In genomic region chr7:122574418-122574817, GRCm38 (mm10) we compare ENCODE assay signal across 23 mouse cellular contexts.
DNase-seq lines count a peak whose midpoint lies in the region; TF ChIP-seq lines count a peak whose summit lies in the region.
"Had no signal": no experiment of that assay in that cellular context is flagged by ENCODE, and none has a peak within 500 bp of the region (broad histone marks: within the 10 kb centered on the region; RNA-seq: fewer than 3 reads in every experiment).

No protein-coding gene starts in this region.

- no peak overlapping the region for H3K4me3 ChIP-seq in heart, embryonic 10.5 days
- H3K4me3 ChIP-seq in cortical plate, adult 2 months (ENCODE audit: insufficient read depth, low read length) = no peak overlapping the region
- H3K4me3 ChIP-seq: embryonic facial prominence, embryonic 12.5 days; embryonic facial prominence, embryonic 15.5 days; gastrocnemius, adult 2 months; heart, embryonic 13.5 days; hindbrain, embryonic 12.5 days; hindbrain, embryonic 15.5 days had no signal

- no peaks in the 10 kb centered on the region for H3K4me1 ChIP-seq in heart, embryonic 10.5 days
- peaks cover 12% of the 10 kb centered on the region for H3K4me1 ChIP-seq in cortical plate, adult 2 months (ENCODE audit: control insufficient read depth, insufficient read depth, low read length)
- H3K4me1 ChIP-seq: hindbrain, embryonic 12.5 days; hindbrain, embryonic 15.5 days had no signal

- TF ChIP-seq CTCF in cortical plate, adult 2 months (IDR thresholded peaks at IDR 0.05; ENCODE audit: extremely low read depth, insufficient read depth, low read length) = no peak

- no peaks in the 10 kb centered on the region for H3K27me3 ChIP-seq in heart, embryonic 10.5 days (ENCODE audit: insufficient read depth, poor library complexity, severe bottlenecking)
- H3K27me3 ChIP-seq: CH12.LX; embryonic facial prominence, embryonic 12.5 days; embryonic facial prominence, embryonic 15.5 days; heart, embryonic 13.5 days; hindbrain, embryonic 12.5 days; hindbrain, embryonic 15.5 days had no signal

- DNase-seq in heart, embryonic 10.5 days (ENCODE audit: low spot score) = no peak
- DNase-seq in heart, adult 9 months (ENCODE audit: low spot score in 2 of 2) = no peak
- peak; percentile 52 for DNase-seq in right cerebral cortex, adult 18-20 months
- no peak for DNase-seq in right cerebral cortex, postnatal 36 days (ENCODE audit: low spot score in 2 of 2)
- DNase-seq in neural tube, embryonic 10.5 days (ENCODE audit: extremely low spot score, low spot score) = no peak
- DNase-seq: adrenal gland, adult 2 months; adrenal gland, postnatal 14 days; B cell, adult 2 months; cerebellum, adult 18-20 months; cerebellum, adult 9-10 months; cerebellum, postnatal 14 days; gastrocnemius, adult 2 months; gastrocnemius, postnatal 14 days; heart, postnatal 14 days; heart, postnatal 4 days had no signal

- H3K27ac ChIP-seq in heart, embryonic 10.5 days = 0 out of 2 replicates have a peak overlapping the region, but pooled peaks have one; percentile 6
- H3K27ac ChIP-seq in cortical plate, adult 2 months (ENCODE audit: insufficient read depth, low read length) = peak overlapping the region; percentile 24; the same call in 1 of the 2 replicates
- H3K27ac ChIP-seq: embryonic facial prominence, embryonic 12.5 days; embryonic facial prominence, embryonic 15.5 days; gastrocnemius, adult 2 months; heart, embryonic 13.5 days; hindbrain, embryonic 12.5 days; hindbrain, embryonic 15.5 days had no signal

- no peaks in the 10 kb centered on the region for H3K9me3 ChIP-seq in heart, embryonic 10.5 days
- H3K9me3 ChIP-seq: embryonic facial prominence, embryonic 12.5 days; embryonic facial prominence, embryonic 15.5 days; heart, embryonic 13.5 days; hindbrain, embryonic 12.5 days; hindbrain, embryonic 15.5 days had no signal

- TF ChIP-seq POLR2A in cortical plate, adult 2 months (IDR thresholded peaks at IDR 0.05; ENCODE audit: extremely low read depth, insufficient read depth, low read length) = no peak

- H3K36me3 ChIP-seq in heart, embryonic 10.5 days = no peaks in the 10 kb centered on the region
- H3K36me3 ChIP-seq: embryonic facial prominence, embryonic 12.5 days; embryonic facial prominence, embryonic 15.5 days; G1E; heart, embryonic 13.5 days; hindbrain, embryonic 12.5 days; hindbrain, embryonic 15.5 days had no signal

- 78% methylated on average over 7 of the region's 7 CpGs for WGBS in heart, embryonic 10.5 days
